Comparison of ENCODE assay signal across 12 mouse cellular contexts in the genomic region with DNA sequence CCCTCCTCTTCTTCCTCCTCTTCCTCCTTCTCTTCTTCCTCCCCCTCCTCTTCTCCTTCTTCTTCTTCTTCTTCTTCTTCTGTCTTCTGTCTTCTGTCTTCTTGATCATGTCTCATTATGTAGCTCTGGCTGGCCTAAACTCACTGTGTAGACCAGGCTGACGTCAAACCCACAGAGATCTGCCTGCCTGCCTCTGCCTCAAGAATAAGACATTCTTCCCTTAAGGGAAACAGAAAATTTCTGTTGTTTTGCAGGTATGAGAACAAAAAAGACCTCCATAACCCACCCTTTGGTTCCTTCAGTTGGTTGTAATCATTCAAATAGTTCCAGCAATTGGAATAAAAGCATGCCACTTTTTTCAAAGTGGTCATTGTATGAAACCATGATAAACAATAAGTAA. TPM values are rescaled to one million over a fixed set of nuclear protein-coding genes. Genes with fewer than 3 reads are reported as not detected.
DNase-seq lines count a peak whose midpoint lies in the region; ATAC-seq and TF ChIP-seq lines count a peak whose summit lies in the region.
"Had no signal": no experiment of that assay in that cellular context is flagged by ENCODE, and none has a peak within 500 bp of the region (broad histone marks: within the 10 kb centered on the region; RNA-seq: fewer than 3 reads in every experiment).

No protein-coding gene starts in this region.

- no peak overlapping the region for H3K9ac ChIP-seq in forebrain, embryonic 16.5 days (replicated peaks; ENCODE audit: low read depth, low read length)
- H3K9ac ChIP-seq in forebrain, postnatal 0 days, result no peak overlapping the region
- H3K9ac ChIP-seq in hindbrain, embryonic 14.5 days, result no peak overlapping the region
- H3K9ac ChIP-seq in hindbrain, embryonic 11.5 days (ENCODE audit: low read depth, low read length), result no peak overlapping the region
- H3K9ac ChIP-seq in lung, embryonic 16.5 days (ENCODE audit: low read length), result no peak overlapping the region
- no peak overlapping the region for H3K9ac ChIP-seq in intestine, postnatal 0 days (ENCODE audit: low read depth, low read length)
- H3K9ac ChIP-seq: limb, embryonic 15.5 days had no signal

- H3K36me3 ChIP-seq in forebrain, embryonic 16.5 days (ENCODE audit: control insufficient read depth, insufficient read depth), result peaks cover 19% of the 10 kb centered on the region
- peaks cover 47% of the 10 kb centered on the region for H3K36me3 ChIP-seq in forebrain, postnatal 0 days (ENCODE audit: insufficient read depth)
- peaks cover 52% of the 10 kb centered on the region for H3K36me3 ChIP-seq in hindbrain, embryonic 14.5 days (replicated peaks; ENCODE audit: control insufficient read depth, insufficient read depth)
- H3K36me3 ChIP-seq in hindbrain, embryonic 11.5 days (ENCODE audit: control insufficient read depth, insufficient read depth, low read length), result 0 out of 2 replicates have a peak, but pooled peaks cover 4% of the 10 kb centered on the region
- peaks cover 24% of the 10 kb centered on the region for H3K36me3 ChIP-seq in lung, embryonic 16.5 days (ENCODE audit: control insufficient read depth, insufficient read depth, low read length)
- H3K36me3 ChIP-seq in intestine, postnatal 0 days (ENCODE audit: control insufficient read depth, insufficient read depth), result peaks cover 8% of the 10 kb centered on the region

- H3K27me3 ChIP-seq in forebrain, embryonic 16.5 days (replicated peaks; ENCODE audit: control insufficient read depth, insufficient read depth, low read length), result no peaks in the 10 kb centered on the region
- H3K27me3 ChIP-seq in forebrain, postnatal 0 days (ENCODE audit: insufficient read depth, low read length), result no peaks in the 10 kb centered on the region
- no peaks in the 10 kb centered on the region for H3K27me3 ChIP-seq in hindbrain, embryonic 14.5 days (ENCODE audit: control insufficient read depth, insufficient read depth, low read length)
- no peaks in the 10 kb centered on the region for H3K27me3 ChIP-seq in hindbrain, embryonic 11.5 days (ENCODE audit: control insufficient read depth, insufficient read depth, low read length)
- no peaks in the 10 kb centered on the region for H3K27me3 ChIP-seq in lung, embryonic 16.5 days (ENCODE audit: control insufficient read depth, insufficient read depth, low read depth, low read length)
- no peaks in the 10 kb centered on the region for H3K27me3 ChIP-seq in intestine, postnatal 0 days (replicated peaks; ENCODE audit: control insufficient read depth, insufficient read depth, low read length)
- H3K27me3 ChIP-seq: limb, embryonic 15.5 days had no signal

- no peak for TF ChIP-seq CTCF in forebrain, postnatal 0 days (IDR thresholded peaks at IDR 0.05; ENCODE audit: low read depth)
- TF ChIP-seq CTCF in intestine, postnatal 0 days (IDR thresholded peaks at IDR 0.05; ENCODE audit: low read depth), result no peak

- H3K9me3 ChIP-seq in forebrain, embryonic 16.5 days (ENCODE audit: control insufficient read depth, low read length), result no peaks in the 10 kb centered on the region
- no peaks in the 10 kb centered on the region for H3K9me3 ChIP-seq in forebrain, postnatal 0 days (ENCODE audit: low read length)
- H3K9me3 ChIP-seq in hindbrain, embryonic 14.5 days (ENCODE audit: control insufficient read depth, low read length), result no peaks in the 10 kb centered on the region
- no peaks in the 10 kb centered on the region for H3K9me3 ChIP-seq in hindbrain, embryonic 11.5 days (ENCODE audit: control insufficient read depth, low read length)
- H3K9me3 ChIP-seq in lung, embryonic 16.5 days (ENCODE audit: control insufficient read depth, low read length), result no peaks in the 10 kb centered on the region
- H3K9me3 ChIP-seq in intestine, postnatal 0 days (ENCODE audit: control insufficient read depth), result no peaks in the 10 kb centered on the region
- H3K9me3 ChIP-seq: limb, embryonic 15.5 days had no signal

- ATAC-seq in forebrain, embryonic 16.5 days, result no peak
- no peak for ATAC-seq in forebrain, postnatal 0 days
- ATAC-seq in hindbrain, embryonic 14.5 days (ENCODE audit: low FRiP score), result no peak
- ATAC-seq in hindbrain, embryonic 11.5 days (ENCODE audit: low FRiP score), result no peak
- ATAC-seq in lung, embryonic 16.5 days (ENCODE audit: low read depth), result no peak
- ATAC-seq in intestine, postnatal 0 days, result no peak

- WGBS in forebrain, embryonic 16.5 days, result 89% methylated on average over 1 of the region's 1 CpGs
- 77% methylated on average over 1 of the region's 1 CpGs for WGBS in forebrain, postnatal 0 days
- WGBS in hindbrain, embryonic 14.5 days, result 100% methylated on average over 1 of the region's 1 CpGs
- 82% methylated on average over 1 of the region's 1 CpGs for WGBS in hindbrain, embryonic 11.5 days
- WGBS in lung, embryonic 16.5 days, result 68% methylated on average over 1 of the region's 1 CpGs
- 65% methylated on average over 1 of the region's 1 CpGs for WGBS in intestine, postnatal 0 days

- H3K4me3 ChIP-seq in forebrain, embryonic 16.5 days (replicated peaks; ENCODE audit: low read length), result no peak overlapping the region
- H3K4me3 ChIP-seq in forebrain, postnatal 0 days (ENCODE audit: low read depth, low read length), result no peak overlapping the region
- no peak overlapping the region for H3K4me3 ChIP-seq in hindbrain, embryonic 14.5 days (replicated peaks; ENCODE audit: low read length)
- no peak overlapping the region for H3K4me3 ChIP-seq in hindbrain, embryonic 11.5 days (ENCODE audit: low read depth, low read length)
- no peak overlapping the region for H3K4me3 ChIP-seq in lung, embryonic 16.5 days (ENCODE audit: low read length)
- H3K4me3 ChIP-seq in intestine, postnatal 0 days (ENCODE audit: low read depth, low read length), result no peak overlapping the region
- H3K4me3 ChIP-seq: limb, embryonic 15.5 days had no signal

- H3K4me1 ChIP-seq in forebrain, embryonic 16.5 days (replicated peaks; ENCODE audit: control insufficient read depth, insufficient read depth, low read length), result peaks cover 36% of the 10 kb centered on the region
- H3K4me1 ChIP-seq in forebrain, postnatal 0 days (ENCODE audit: insufficient read depth), result peaks cover 22% of the 10 kb centered on the region
- H3K4me1 ChIP-seq in hindbrain, embryonic 14.5 days (replicated peaks; ENCODE audit: control insufficient read depth, insufficient read depth, low read length), result peaks cover 39% of the 10 kb centered on the region
- no peaks in the 10 kb centered on the region for H3K4me1 ChIP-seq in hindbrain, embryonic 11.5 days (replicated peaks; ENCODE audit: control insufficient read depth, insufficient read depth, low read length)
- peaks cover 28% of the 10 kb centered on the region for H3K4me1 ChIP-seq in lung, embryonic 16.5 days (replicated peaks; ENCODE audit: control insufficient read depth, insufficient read depth, low read length)
- H3K4me1 ChIP-seq in intestine, postnatal 0 days (replicated peaks; ENCODE audit: control insufficient read depth, insufficient read depth, low read length), result 0 out of 2 replicates have a peak, but pooled peaks cover 11% of the 10 kb centered on the region

- DNase-seq in forebrain, postnatal 0 days, result no peak
- DNase-seq in hindbrain, embryonic 14.5 days (ENCODE audit: low spot score), result no peak
- no peak for DNase-seq in hindbrain, embryonic 11.5 days (ENCODE audit: low spot score)
- no peak for DNase-seq in lung, postnatal 25 days (ENCODE audit: low spot score)
- no peak for DNase-seq in urinary bladder, adult 2 months (ENCODE audit: low spot score)
- DNase-seq: cerebellum, postnatal 36 days; layer of hippocampus, adult 9-11 months had no signal

- H3K4me2 ChIP-seq in forebrain, embryonic 16.5 days (ENCODE audit: low read length), result peak overlapping the region; percentile 10; the same call in 1 of the 2 replicates
- no peak overlapping the region for H3K4me2 ChIP-seq in forebrain, postnatal 0 days (ENCODE audit: low read depth)
- peak overlapping the region; percentile 80 for H3K4me2 ChIP-seq in hindbrain, embryonic 14.5 days (replicated peaks)
- H3K4me2 ChIP-seq in hindbrain, embryonic 11.5 days (replicated peaks; ENCODE audit: low read depth, low read length), result no peak overlapping the region
- H3K4me2 ChIP-seq in lung, embryonic 16.5 days (ENCODE audit: low read depth, low read length), result no peak overlapping the region
- H3K4me2 ChIP-seq in intestine, postnatal 0 days (replicated peaks; ENCODE audit: low read depth), result no peak overlapping the region
- H3K4me2 ChIP-seq: limb, embryonic 15.5 days had no signal

- H3K27ac ChIP-seq in forebrain, embryonic 16.5 days (ENCODE audit: low read length), result no peak overlapping the region
- no peak overlapping the region for H3K27ac ChIP-seq in forebrain, postnatal 0 days (ENCODE audit: low read depth, low read length)
- no peak overlapping the region for H3K27ac ChIP-seq in hindbrain, embryonic 14.5 days
- no peak overlapping the region for H3K27ac ChIP-seq in hindbrain, embryonic 11.5 days (ENCODE audit: low read depth, low read length)
- H3K27ac ChIP-seq in lung, embryonic 16.5 days (ENCODE audit: low read length), result peak overlapping the region; percentile 73
- H3K27ac ChIP-seq in intestine, postnatal 0 days (ENCODE audit: low read depth, low read length), result peak overlapping the region; percentile 15; the same call in 1 of the 2 replicates
- H3K27ac ChIP-seq: limb, embryonic 15.5 days had no signal

RNA-seq across cellular contexts. Expression of gene Zscan2, which starts 3.4 kb away (rescaled TPM):
- 5.7 and 5.9 TPM in 2 replicates for polyA plus RNA-seq in forebrain, embryonic 16.5 days (2015; fragmentation: Nextera tagmentation; extraction: Ambion mirVana)
- 29.1 and 38.3 TPM in 2 replicates for total RNA-seq in forebrain, postnatal 0 days (2014; rRNA removed)
- 1.6 and 3.3 TPM in 2 replicates for polyA plus RNA-seq in forebrain, postnatal 0 days (2015; fragmentation: Nextera tagmentation; extraction: Ambion mirVana)
- polyA plus RNA-seq in hindbrain, embryonic 14.5 days (2014; fragmentation: Nextera tagmentation; extraction: Ambion mirVana), result 4.1 and 4.4 TPM in 2 replicates
- 4.5 and 4.8 TPM in 2 replicates for polyA plus RNA-seq in hindbrain, embryonic 11.5 days (2014; fragmentation: Nextera tagmentation; extraction: Ambion mirVana)
- 1.9 and 2.3 TPM in 2 replicates for polyA plus RNA-seq in lung, embryonic 16.5 days (2015; fragmentation: Nextera tagmentation; extraction: Ambion mirVana)
- polyA plus RNA-seq in intestine, postnatal 0 days (2015; fragmentation: Nextera tagmentation; extraction: Ambion mirVana), result 0.68 and 0.80 TPM in 2 replicates
- 6.7 and 7.5 TPM in 2 replicates for polyA plus RNA-seq in urinary bladder, adult 2 months (2012; rRNA removed)

RNA-seq across cellular contexts. Expression of gene Wdr73, which starts 36.9 kb away (rescaled TPM):
- 44.4 and 46.3 TPM in 2 replicates for polyA plus RNA-seq in forebrain, embryonic 16.5 days (2015; fragmentation: Nextera tagmentation; extraction: Ambion mirVana)
- total RNA-seq in forebrain, postnatal 0 days (2014; rRNA removed), result 48.4 and 54.0 TPM in 2 replicates
- polyA plus RNA-seq in forebrain, postnatal 0 days (2015; fragmentation: Nextera tagmentation; extraction: Ambion mirVana), result 38.6 and 41.2 TPM in 2 replicates
- polyA plus RNA-seq in hindbrain, embryonic 14.5 days (2014; fragmentation: Nextera tagmentation; extraction: Ambion mirVana), result 31.7 and 32.3 TPM in 2 replicates
- polyA plus RNA-seq in hindbrain, embryonic 11.5 days (2014; fragmentation: Nextera tagmentation; extraction: Ambion mirVana), result 38.3 and 41.4 TPM in 2 replicates
- 32.2 and 35.5 TPM in 2 replicates for polyA plus RNA-seq in lung, embryonic 16.5 days (2015; fragmentation: Nextera tagmentation; extraction: Ambion mirVana)
- 9.3 and 9.6 TPM in 2 replicates for polyA plus RNA-seq in intestine, postnatal 0 days (2015; fragmentation: Nextera tagmentation; extraction: Ambion mirVana)
- polyA plus RNA-seq in urinary bladder, adult 2 months (2012; rRNA removed), result 16.7 and 19.2 TPM in 2 replicates

RNA-seq across cellular contexts. Expression of gene Iqgap1, which starts 38.4 kb away (rescaled TPM):
- 24.5 and 25.9 TPM in 2 replicates for polyA plus RNA-seq in forebrain, embryonic 16.5 days (2015; fragmentation: Nextera tagmentation; extraction: Ambion mirVana)
- 30.1 and 35.9 TPM in 2 replicates for total RNA-seq in forebrain, postnatal 0 days (2014; rRNA removed)
- polyA plus RNA-seq in forebrain, postnatal 0 days (2015; fragmentation: Nextera tagmentation; extraction: Ambion mirVana), result 8.6 and 11.5 TPM in 2 replicates
- 19.6 and 24.7 TPM in 2 replicates for polyA plus RNA-seq in hindbrain, embryonic 14.5 days (2014; fragmentation: Nextera tagmentation; extraction: Ambion mirVana)
- 27.1 and 29.1 TPM in 2 replicates for polyA plus RNA-seq in hindbrain, embryonic 11.5 days (2014; fragmentation: Nextera tagmentation; extraction: Ambion mirVana)
- polyA plus RNA-seq in lung, embryonic 16.5 days (2015; fragmentation: Nextera tagmentation; extraction: Ambion mirVana), result 136 and 141 TPM in 2 replicates
- polyA plus RNA-seq in intestine, postnatal 0 days (2015; fragmentation: Nextera tagmentation; extraction: Ambion mirVana), result 32.3 and 34.1 TPM in 2 replicates
- 51.7 and 64.7 TPM in 2 replicates for polyA plus RNA-seq in urinary bladder, adult 2 months (2012; rRNA removed)

RNA-seq across cellular contexts. Expression of gene Nmb, which starts 40.7 kb away (rescaled TPM):
- 5.0 and 5.7 TPM in 2 replicates for polyA plus RNA-seq in forebrain, embryonic 16.5 days (2015; fragmentation: Nextera tagmentation; extraction: Ambion mirVana)
- total RNA-seq in forebrain, postnatal 0 days (2014; rRNA removed), result 8.6 and 13.5 TPM in 2 replicates
- 10.9 and 13.9 TPM in 2 replicates for polyA plus RNA-seq in forebrain, postnatal 0 days (2015; fragmentation: Nextera tagmentation; extraction: Ambion mirVana)
- polyA plus RNA-seq in hindbrain, embryonic 14.5 days (2014; fragmentation: Nextera tagmentation; extraction: Ambion mirVana), result 8.7 and 10.6 TPM in 2 replicates
- 6.7 and 7.0 TPM in 2 replicates for polyA plus RNA-seq in hindbrain, embryonic 11.5 days (2014; fragmentation: Nextera tagmentation; extraction: Ambion mirVana)
- polyA plus RNA-seq in lung, embryonic 16.5 days (2015; fragmentation: Nextera tagmentation; extraction: Ambion mirVana), result 9.7 and 9.9 TPM in 2 replicates
- 2.1 and 2.8 TPM in 2 replicates for polyA plus RNA-seq in intestine, postnatal 0 days (2015; fragmentation: Nextera tagmentation; extraction: Ambion mirVana)
- polyA plus RNA-seq in urinary bladder, adult 2 months (2012; rRNA removed), result 4.2 and 5.5 TPM in 2 replicates
- total RNA-seq: megakaryocyte-erythroid progenitor cell, adult 5-6 weeks had no signal

Comparison
In these comparisons a context has a peak if more than half of its experiments do, and no peak if none do; other contexts are left out.
1. H3K4me2 ChIP-seq: peak in forebrain, embryonic 16.5 days (single experiment) and hindbrain, embryonic 14.5 days (single experiment); none in forebrain, postnatal 0 days (single experiment), hindbrain, embryonic 11.5 days (single experiment), lung, embryonic 16.5 days (single experiment) and intestine, postnatal 0 days (single experiment).
2. H3K27ac ChIP-seq: peak in lung, embryonic 16.5 days (single experiment) and intestine, postnatal 0 days (single experiment); none in forebrain, embryonic 16.5 days (single experiment), forebrain, postnatal 0 days (single experiment), hindbrain, embryonic 14.5 days (single experiment) and hindbrain, embryonic 11.5 days (single experiment).